Mouse (Mus musculus): Measurements from ENCODE around the gene Noct. TPM values are rescaled to one million over a fixed set of nuclear protein-coding genes. Genes with fewer than 3 reads are reported as not detected.

The Noct gene
- total RNA-seq, 2 experiments from 2014 or later, result 24.1 to 37.6 TPM

DNA sequence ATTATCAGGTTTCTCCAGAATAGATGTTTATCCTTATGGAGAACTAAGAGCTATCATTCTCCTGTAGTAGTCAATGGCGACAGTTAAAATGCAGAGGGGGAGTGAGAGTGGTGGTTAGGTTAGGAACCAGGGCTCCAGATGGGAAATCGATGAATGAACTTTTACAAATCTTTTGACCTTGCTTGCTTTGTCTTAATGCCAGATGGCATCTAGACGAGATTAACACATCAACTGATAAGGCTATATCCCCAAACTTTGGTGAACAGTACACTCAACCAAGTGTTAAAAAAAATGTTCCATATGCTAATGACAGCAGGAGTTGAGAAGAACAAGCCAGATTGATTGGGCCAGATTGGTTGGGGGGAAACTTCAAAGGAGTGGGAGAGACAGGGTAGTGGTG is 5.0 kb downstream of the Noct start:
- intact Hi-C loops (cut with DNase I), result no loop called here
- no peak for DNase-seq

DNA sequence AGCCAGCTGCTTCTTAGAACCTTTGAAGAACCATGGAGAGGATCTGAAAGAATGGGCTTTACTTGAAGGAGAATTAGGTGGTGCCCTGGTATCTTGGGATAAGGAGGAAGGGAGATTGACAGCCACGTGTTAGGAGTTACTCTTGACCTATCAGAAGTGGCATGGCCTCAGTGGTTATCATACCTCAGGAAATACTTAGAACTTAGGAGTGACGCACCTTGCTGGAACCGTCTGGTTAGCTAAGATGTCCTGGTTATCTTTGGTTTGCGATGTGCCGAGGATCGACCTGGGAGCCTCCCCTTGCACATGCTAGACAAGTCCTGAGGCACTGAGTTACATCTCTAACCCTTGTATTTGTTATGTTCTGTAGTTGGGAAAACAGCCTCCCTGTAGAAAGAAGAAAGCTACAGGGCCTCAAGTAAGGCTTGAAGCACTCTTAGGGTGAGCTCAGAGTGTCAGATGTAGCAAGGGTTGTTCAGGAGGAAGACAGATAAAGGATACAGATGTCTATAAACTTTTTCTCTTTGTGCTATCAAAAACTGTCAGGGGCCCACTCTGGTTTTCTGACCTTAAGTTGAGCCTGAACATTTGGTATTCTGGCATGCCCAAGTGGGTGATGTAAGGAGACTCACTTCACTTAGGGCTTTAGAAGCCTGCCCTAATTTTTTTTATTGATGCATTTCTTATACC is 6.0 kb downstream of the Noct start:
- intact Hi-C loops (cut with DNase I), result no loop called here
- no peak for DNase-seq

DNA sequence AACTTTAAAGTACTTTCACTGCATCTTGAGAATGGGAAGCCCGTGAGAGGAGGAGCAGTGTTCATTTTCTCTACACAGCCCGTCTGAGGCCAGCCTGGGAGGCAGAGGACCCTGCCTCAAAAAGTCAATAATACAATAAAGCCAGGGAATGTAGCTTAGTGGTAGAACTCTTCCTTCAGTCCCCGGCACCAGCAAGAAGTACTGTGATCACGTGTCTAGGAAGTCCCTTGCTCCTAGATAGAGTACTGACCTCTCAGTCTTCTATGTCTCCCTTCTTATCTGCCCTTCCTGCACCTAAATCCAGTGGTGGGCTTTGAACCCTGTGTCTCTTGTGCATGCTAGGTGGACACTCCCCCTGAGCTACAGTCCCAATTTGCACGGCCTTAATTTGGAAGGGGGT is 6.6 kb downstream of the Noct start:
- intact Hi-C loops (cut with DNase I), result no loop called here
- DNase-seq, result no peak

DNA sequence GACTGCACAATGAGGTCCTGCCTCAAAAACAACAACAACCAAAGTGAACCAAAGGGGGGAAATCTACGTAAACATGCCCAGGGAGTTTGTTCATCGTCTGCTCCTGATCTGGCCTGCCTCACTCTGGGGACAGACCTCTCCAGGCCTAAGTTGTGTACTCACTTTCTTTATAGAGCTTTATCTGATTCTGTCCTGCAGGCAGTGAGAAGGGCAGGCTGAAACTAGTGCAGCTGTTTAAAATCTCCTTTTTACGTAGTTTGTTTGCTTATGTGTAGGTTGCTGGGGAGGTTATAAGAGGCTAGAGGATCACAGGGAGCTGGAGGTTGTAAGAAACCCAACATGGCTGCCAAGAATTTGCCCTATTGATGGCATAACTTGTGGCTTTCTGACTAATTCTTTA is 7.3 kb downstream of the Noct start:
- intact Hi-C loops (cut with DNase I), result no loop called here
- no peak for DNase-seq

DNA sequence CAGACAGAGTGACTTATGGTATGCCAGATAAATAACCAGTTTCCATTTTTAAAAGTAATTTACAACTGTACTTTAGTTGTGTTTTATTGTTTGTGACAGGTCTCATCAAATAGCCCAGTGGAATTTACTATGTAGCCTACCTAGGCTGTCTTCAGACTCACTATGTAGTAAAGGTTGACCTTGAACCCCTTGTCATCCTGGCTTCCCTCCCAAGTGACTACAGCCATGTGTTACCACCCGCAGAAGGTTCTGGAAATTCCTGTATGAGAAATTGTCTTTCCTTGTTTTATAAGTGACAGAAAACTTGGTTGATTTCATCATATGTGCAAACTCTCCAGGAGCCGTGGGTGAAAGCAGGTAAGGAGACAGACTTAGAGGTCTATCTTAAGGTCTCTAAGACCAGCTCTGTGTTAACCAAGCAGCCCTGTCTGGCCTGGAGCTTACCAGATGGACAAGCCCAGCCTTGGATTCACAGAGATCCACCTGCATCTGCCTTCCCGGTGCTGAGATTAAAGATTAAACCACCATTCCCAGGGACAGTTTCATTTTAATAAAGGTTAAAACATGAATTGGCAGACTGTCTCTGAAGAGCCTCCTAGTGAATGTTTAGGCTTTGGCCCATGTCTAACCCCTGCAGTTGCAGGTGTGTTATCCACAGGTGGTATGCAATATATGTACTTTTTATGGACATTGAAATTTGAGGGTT is 8.1 kb downstream of the Noct start:
- no peak for DNase-seq
- intact Hi-C loops (cut with DNase I), result no loop called here

DNA sequence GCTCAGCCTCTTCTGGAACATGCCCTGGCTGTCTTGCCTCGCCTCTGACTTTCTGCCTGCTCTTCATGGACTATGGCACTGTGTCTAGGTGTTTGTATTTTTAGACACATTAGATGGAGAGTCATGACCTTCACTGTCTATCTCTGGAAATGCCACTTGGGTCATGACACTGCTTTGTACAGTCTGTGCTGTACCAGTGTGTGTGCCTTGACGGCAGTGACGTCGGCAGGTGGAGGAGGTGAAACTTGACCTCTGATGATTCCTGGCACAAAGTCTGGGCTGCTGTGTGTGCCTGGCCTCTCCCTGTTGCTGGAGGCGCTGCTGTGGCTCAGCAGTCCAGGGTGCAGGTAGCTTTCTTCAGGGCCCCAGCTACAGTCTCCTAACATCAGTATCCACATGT is 9.2 kb downstream of the Noct start:
- intact Hi-C loops (cut with DNase I), result no loop called here
- DNase-seq, result peak in 1 of 2 experiments; percentile 50

DNA sequence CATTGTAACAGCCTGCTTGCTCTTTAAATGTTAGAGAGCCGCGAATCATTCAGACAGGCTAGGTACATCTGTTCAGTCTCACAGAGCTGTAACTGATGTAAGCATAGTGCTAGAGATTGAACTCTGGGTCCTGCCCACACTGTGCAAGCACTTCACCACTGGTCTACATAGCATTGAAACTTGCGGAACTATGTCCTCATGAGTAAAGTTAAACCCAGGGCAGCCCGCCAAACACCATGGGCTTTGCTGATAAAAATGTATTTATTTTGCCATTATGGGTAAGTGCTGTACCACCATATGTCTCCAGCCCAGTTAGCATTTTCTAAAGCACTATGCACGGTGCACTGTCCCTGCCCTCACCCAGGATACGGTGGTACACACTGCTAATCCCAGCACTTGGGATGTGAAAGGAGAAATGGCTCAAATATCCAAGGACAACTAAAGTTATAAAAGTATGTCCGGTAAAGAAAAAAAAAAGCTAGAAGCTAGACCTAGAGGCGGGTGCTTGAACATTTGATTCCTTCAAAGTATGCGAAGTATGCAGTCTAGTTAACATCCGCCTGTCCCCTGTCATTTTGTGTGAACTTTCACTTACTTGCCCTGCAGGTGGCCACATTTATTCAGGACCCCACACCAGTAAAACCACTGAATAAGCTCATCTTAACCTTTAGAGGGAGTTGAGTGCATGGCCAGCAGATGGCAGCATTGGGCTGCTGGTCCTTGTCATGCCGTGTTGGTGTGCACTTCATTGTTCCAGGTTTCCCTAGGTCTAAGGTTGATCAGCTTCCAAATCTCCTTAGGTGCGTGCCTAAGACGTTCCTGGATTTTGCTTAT is 9.9 kb downstream of the Noct start:
- peak; percentile 73 to 82 for DNase-seq
- intact Hi-C loops (cut with DNase I), result loop anchor here (1.0 kb wide), 1 partner anchor 131 kb away; no protein-coding TSS in a partner anchor

DNA sequence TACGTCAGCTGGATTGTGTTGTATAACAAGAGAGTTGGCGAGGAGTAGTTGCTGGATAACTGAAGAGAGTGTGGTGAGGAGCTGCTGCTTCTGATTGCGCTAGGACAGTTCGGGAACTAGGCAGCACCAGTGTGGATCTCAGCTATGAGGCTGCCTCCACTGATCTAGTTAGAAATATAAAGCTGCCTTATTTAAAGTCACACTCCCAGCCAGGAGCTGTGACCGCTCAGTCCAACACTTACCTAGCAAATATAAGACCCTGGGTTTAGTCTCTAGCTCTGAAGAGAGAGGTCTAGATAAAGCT is 10.5 kb downstream of the Noct start:
- intact Hi-C loops (cut with DNase I), result loop anchor here (1.0 to 5.0 kb wide), 3 partner anchors 43 to 131 kb away; no protein-coding TSS in a partner anchor
- no peak for DNase-seq

DNA sequence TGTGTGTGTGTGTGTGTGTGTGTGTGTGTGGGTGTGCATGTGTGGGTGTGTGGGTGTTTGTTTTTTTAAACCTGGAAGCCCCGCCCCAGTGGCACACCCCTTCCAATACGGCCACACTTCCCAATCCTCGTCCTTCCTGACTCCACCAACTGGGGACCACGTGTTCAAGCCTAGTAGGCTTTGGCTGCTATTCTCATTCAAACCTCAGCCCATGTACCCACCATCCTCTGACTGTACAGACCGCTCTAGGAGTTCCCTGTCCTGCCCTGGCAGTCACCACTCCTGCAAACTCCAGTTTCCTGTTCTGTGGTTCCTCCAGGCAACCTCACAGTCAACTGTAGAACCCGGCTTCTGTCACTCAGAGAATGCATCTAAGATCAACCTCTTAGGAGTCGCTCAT is 14.3 kb downstream of the Noct start:
- DNase-seq, result no peak
- intact Hi-C loops (cut with DNase I), result loop anchor here (5.0 kb wide), 2 partner anchors 39 to 114 kb away; no protein-coding TSS in a partner anchor

DNA sequence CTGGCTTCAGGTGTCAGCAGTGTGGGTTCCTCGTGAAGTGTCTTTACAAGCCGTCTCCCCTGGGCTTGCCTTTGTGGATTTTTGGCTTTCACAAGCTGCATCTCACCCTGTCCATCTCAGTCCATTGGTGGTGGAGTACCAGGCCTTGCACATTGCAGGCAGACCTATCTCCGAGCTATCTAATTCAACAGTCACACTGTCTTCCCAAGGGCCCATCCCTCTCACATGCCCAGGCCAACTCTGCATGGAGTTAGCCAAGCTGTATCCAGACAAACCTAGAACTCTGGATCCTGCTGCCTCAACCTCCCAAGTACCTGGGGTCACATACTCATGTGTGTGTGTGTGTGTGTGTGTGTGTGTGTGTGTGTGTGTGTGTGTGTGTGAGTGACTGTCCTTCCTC is 15.3 kb downstream of the Noct start:
- intact Hi-C loops (cut with DNase I), result loop anchor here (5.0 kb wide), 2 partner anchors 38 to 113 kb away; no protein-coding TSS in a partner anchor
- no peak for DNase-seq

DNA sequence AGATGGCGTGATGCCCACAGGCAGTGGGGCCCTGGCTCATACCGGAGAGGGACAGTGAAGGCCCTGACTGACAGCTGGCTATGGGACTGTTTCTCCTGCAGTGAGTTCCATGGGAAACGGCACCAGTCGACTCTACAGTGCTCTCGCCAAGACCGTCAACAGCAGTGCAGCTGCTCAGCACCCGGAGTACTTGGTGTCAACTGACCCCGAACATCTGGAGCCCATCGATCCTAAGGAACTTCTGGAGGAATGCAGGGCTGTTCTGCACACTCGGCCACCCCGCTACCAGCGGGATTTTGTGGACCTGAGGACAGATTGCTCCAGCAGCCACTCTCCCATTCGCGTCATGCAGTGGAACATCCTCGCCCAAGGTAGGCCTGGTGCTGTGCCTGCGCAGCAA is 23.5 kb downstream of the Noct start:
- intact Hi-C loops (cut with DNase I), result no loop called here
- no peak for DNase-seq

DNA sequence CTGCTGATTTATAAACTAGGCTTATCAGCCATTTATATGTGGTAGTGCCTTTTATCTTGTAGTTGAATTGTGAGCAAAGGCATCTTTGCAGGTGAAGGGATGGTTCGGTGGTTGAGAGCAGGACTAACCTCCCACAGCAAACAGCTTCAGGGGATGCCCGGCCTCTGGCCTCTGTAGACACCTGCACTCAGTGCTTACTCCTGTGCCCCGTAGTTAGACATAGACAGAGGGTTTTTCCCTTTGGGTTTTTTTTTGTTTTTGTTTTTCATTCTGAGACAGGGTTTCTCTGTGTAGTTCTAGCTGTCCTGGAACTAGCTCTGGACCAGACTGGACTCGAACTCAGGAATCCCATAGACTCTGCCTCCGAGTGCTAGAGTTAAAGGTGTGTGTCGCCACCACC is 24.4 kb downstream of the Noct start:
- DNase-seq, result no peak
- intact Hi-C loops (cut with DNase I), result no loop called here

DNA sequence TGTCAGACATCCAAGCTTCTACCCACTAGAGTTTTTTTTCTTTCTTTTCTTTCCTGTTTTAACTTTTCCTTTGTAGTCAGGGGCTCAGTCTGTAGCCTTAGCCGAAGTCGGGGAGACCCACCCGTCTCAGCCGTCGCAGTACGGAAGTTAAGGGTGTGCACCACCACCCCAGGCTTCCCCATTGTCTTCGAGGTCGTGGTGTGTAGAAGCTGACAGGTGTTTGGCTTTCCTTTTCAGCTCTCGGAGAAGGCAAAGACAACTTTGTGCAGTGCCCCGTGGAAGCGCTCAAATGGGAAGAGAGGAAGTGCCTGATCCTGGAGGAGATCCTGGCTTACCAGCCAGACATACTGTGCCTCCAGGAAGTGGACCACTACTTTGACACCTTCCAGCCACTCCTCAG is 25.2 kb downstream of the Noct start:
- no peak for DNase-seq
- intact Hi-C loops (cut with DNase I), result no loop called here

DNA sequence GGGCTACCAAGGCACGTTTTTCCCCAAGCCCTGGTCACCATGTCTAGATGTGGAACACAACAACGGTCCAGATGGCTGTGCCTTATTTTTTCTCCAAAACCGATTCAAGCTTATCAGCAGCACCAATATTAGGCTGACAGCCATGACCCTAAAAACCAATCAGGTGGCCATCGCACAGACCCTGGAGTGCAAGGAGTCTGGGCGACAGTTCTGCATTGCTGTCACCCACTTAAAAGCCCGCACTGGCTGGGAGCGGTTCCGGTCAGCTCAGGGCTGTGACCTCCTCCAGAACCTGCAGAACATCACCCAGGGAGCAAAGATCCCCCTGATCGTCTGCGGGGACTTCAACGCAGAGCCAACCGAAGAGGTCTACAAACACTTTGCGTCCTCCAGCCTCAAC is 25.6 kb downstream of the Noct start:
- DNase-seq, result no peak
- intact Hi-C loops (cut with DNase I), result no loop called here

DNA sequence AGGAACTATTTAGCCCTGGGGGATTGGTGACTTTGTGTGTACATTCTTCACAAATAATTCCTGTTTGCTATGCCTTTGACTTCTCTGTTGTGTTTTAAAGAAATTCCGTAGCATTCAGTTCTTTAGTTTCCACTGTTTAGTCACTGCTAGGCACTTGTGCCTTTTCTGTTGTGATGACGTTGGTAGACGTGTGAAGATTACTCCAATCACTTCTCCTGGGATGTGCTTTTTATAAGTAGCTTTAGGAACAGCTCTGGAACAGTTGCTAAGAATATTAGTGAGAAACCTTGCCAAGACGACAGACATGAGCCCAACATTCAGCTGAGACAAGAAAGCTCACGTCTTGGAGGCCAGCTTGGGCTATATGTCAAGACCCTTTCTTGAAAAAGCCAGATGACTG is 26.8 kb downstream of the Noct start:
- DNase-seq, result no peak
- intact Hi-C loops (cut with DNase I), result no loop called here

DNA sequence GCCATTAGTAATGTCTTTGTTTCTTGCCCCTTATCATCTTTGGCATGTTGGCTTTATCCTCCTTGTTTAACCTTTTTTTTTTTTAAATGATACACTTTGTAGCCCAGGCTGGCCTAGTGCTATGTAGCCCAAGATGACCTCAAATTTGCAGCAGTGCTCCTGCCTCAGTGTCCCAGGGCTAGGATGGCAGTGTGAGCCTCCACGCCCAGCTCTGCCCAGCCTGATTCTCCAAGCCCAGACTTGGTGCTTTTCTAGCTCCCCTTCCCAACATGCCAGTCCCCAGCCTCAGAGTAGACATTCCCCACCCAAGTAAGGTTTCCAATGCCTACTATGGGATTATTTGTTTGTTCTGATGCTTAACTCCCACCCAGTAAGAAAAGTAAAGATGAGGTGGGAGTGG is 28.0 kb downstream of the Noct start:
- intact Hi-C loops (cut with DNase I), result no loop called here
- DNase-seq, result no peak

DNA sequence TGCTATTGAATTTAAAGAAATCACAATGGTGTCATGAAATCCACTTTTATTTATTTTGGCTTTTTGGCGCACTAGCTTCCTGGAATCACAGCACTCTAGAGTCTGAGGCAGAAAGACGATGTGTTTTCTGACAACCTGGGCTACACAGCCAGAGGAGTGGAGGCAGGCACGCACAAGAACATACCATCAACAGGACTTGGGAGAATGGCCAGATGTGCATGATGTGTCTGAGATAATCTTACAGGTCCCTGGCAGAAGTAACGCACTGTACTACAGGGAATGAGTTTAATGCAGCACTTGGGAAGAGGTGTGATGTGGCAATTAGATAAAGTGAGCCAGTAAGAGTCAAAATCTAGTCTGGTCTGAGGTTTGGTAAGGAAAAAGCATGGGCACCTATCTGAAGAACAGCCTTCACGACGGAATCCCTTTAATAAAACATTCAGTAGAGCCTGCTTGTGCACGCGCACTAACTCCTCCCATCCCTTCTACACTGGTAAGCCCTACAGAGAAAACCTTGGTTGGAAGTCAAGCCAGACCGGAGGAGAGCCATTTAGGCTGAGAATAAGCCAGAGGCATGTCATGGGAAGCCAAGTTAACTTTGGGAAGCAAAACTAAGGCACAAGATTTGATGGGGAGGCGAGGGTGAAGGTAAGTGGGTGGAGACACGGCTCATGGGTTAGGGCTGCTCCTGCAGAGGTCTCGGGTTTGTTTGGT is 28.6 kb downstream of the Noct start:
- no peak for DNase-seq
- intact Hi-C loops (cut with DNase I), result no loop called here

DNA sequence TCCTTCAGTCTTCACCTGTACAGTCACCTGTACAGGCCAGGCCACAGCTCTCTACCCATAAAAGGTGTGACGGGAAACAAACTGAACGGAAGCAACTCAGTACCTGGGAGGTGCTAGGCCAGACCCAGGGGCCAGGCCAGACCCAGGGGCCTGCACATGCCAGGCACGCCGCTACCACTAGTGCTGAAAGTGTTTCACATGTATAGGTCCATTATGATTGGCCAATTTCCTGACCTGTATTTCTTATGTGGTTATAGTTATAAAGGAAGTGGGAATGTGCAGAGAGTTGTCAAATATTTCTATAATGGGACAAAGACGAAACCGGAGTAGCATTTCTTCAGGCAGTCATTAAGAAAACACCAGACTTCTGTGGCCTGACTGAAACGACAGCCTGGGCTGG is 30.5 kb downstream of the Noct start:
- no peak for DNase-seq
- intact Hi-C loops (cut with DNase I), result no loop called here

DNA sequence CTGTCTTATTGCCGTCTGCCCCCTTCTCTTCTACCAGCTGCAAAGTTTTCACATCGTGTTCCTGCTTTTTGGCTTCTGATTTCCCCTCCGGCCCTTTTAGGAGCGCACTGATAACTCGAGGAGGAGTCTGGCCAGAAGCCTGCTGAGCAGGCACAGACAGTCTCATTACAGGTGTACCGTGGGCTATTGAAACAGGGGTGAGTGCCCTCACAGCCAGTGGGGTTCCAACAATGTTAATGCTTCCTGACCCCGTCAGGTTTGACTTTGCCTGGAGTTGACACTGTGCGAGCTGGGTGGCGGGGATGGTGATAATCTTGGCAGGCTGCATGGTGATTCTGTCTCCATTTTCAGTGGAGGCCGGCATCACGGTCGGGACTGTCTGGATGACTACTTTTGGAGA is 32.2 kb downstream of the Noct start:
- DNase-seq, result no peak
- intact Hi-C loops (cut with DNase I), result no loop called here

DNA sequence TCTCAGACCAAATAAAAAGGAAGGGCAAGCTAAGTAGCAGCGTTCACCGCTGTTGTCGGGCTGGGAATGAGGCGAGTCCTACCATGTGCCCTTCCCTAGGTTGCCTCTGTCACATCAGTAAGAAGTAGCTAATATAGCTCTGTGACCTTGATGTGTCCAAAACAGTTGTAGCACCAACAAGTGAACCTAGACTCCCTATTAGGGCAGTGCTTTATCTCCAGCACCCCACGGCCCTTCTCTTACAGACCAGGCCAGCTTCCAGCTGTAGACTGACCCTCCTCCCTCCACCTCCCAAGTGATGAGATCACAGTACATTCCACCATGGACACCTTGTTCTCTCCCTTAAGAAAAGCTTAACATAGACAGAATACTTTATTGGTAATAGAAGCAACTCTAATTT is 33.8 kb downstream of the Noct start:
- no peak for DNase-seq
- intact Hi-C loops (cut with DNase I), result no loop called here

DNA sequence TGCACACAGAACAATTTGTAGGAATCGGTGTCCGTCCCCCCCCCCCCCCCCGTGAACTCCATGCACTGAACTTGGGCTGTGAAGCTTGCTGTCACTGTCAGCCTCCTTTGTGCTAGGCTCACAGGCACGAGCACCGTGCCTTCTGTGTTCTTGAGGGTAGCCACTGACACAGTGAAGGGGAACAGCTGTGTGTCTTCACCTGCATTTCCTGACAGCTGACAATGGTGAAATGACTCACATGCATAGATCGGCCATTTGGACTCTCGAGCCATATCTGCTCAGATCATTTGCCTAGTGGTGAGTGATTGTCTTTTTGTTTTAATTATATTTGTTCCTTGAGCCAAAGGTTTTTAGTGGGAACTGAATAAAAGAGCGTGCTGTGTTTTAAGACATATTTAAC is 38.7 kb downstream of the Noct start:
- DNase-seq, result no peak
- intact Hi-C loops (cut with DNase I), result no loop called here

Measured in gastrocnemius, postnatal 36 days (tissue).